Mouse (Mus musculus) MEL (cell line): ENCODE measurements around the gene Tanc1. TPM values are rescaled to one million over a fixed set of nuclear protein-coding genes. Genes with fewer than 3 reads are reported as not detected.

Source experiments
- DNase-seq: peaks from one replicate; pipeline ENCODE4 v3.0.0; 2011; ENCODE audit warnings: low read depth, low spot score
- H3K27ac ChIP-seq: 2 replicates; pipeline ENCODE4 v1.5.1; 2012; ENCODE audit warnings: low read depth, mild to moderate bottlenecking, control low read depth, low read length, moderate library complexity; ENCODE audit not compliant: control insufficient read depth
- H3K27me3 ChIP-seq, 2 experiments: fragments of 150-350 bp in 1 of 2; sonication (generic) in 1 of 2; 2 replicates each; pipeline ENCODE4 v1.6.1; 2012; ENCODE audit warnings: low read length in 2 of 2, mild to moderate bottlenecking in 2 of 2, improper control_type of control experiment in 1 of 2, moderate library complexity in 1 of 2; ENCODE audit not compliant: insufficient read depth in 2 of 2, control insufficient read depth in 1 of 2
- H3K36me3 ChIP-seq, 2 experiments: 2 replicates each; pipeline ENCODE4 v1.6.1; 2012 to 2014; ENCODE audit warnings: low read length in 2 of 2, improper control_type of control experiment in 1 of 2, inconsistent platforms in 1 of 2, mild to moderate bottlenecking in 1 of 2; ENCODE audit not compliant: insufficient read depth in 2 of 2, control insufficient read depth in 1 of 2
- H3K4me1 ChIP-seq, 2 experiments: fragments of 150-350 bp in 1 of 2; sonication (generic) in 1 of 2; 2 replicates each; pipeline ENCODE4 v1.6.1; 2012; ENCODE audit warnings: low read length in 2 of 2, improper control_type of control experiment in 1 of 2, mild to moderate bottlenecking in 1 of 2; ENCODE audit not compliant: insufficient read depth in 2 of 2, control insufficient read depth in 1 of 2
- H3K4me3 ChIP-seq, 2 experiments: fragments of 150-350 bp in 1 of 2; sonication (generic) in 1 of 2; 2 replicates each; pipeline ENCODE4 v1.5.1; 2012; ENCODE audit warnings: low read depth in 2 of 2, low read length in 2 of 2, mild to moderate bottlenecking in 2 of 2, moderate library complexity in 2 of 2, control low read depth in 1 of 2, improper control_type of control experiment in 1 of 2; ENCODE audit not compliant: control insufficient read depth in 1 of 2, insufficient read depth in 1 of 2
- H3K79me2 ChIP-seq: 2 replicates; pipeline ENCODE4 v1.6.1; 2012; ENCODE audit warnings: mild to moderate bottlenecking, low read length, moderate library complexity; ENCODE audit not compliant: control insufficient read depth, poor library complexity, insufficient read depth
- H3K9ac ChIP-seq: 2 replicates; pipeline ENCODE4 v1.6.1; 2012; ENCODE audit warnings: low read depth, mild to moderate bottlenecking, control low read depth, low read length, moderate library complexity; ENCODE audit not compliant: control insufficient read depth, poor library complexity, severe bottlenecking
- H3K9me3 ChIP-seq: fragments of 150-350 bp; sonication (generic); replicated peaks from 2 replicates; pipeline ENCODE4 v1.6.1; 2012; ENCODE audit warnings: mild to moderate bottlenecking, low read length, improper control_type of control experiment, moderate library complexity; ENCODE audit not compliant: insufficient read depth
- CHD2 ChIP-seq: IDR thresholded peaks from 2 replicates; pipeline ENCODE4 v1.6.1; 2011; ENCODE audit warnings: low read length, improper control_type of control experiment
- E2F4 ChIP-seq: IDR thresholded peaks from 2 replicates; pipeline ENCODE4 v1.6.1; 2011; ENCODE audit warnings: low read depth, low read length, improper control_type of control experiment, borderline replicate concordance
- EP300 ChIP-seq, 2 experiments: IDR thresholded peaks; 2 replicates each; pipeline ENCODE4 v1.6.1; 2011; ENCODE audit warnings: improper control_type of control experiment in 2 of 2, low read length in 2 of 2, low read depth in 1 of 2, mild to moderate bottlenecking in 1 of 2
- ETS1 ChIP-seq: IDR thresholded peaks from 2 replicates; pipeline ENCODE4 v1.6.1; 2012; ENCODE audit warnings: low read depth, mild to moderate bottlenecking, inconsistent platforms, low read length, improper control_type of control experiment, moderate library complexity
- GABPA ChIP-seq: IDR thresholded peaks from 2 replicates; pipeline ENCODE4 v1.6.1; 2012; ENCODE audit warnings: low read depth, mild to moderate bottlenecking, inconsistent platforms, low read length, improper control_type of control experiment, moderate library complexity
- JUND ChIP-seq: IDR thresholded peaks from 2 replicates; pipeline ENCODE4 v1.6.1; 2011; ENCODE audit warnings: low read depth, mild to moderate bottlenecking, improper control_type of control experiment, low read length
- KAT2A ChIP-seq: conservative IDR thresholded peaks from 2 replicates; pipeline ENCODE4 v1.6.1; 2012; ENCODE audit warnings: low read depth, low read length, improper control_type of control experiment, inconsistent platforms
- MAFK ChIP-seq: IDR thresholded peaks from 2 replicates; pipeline ENCODE4 v1.6.1; 2011; ENCODE audit warnings: low read depth, mild to moderate bottlenecking, low read length, improper control_type of control experiment, borderline replicate concordance
- MAX ChIP-seq: IDR thresholded peaks from 2 replicates; pipeline ENCODE4 v1.6.1; 2011; ENCODE audit warnings: low read length, improper control_type of control experiment
- MEF2A ChIP-seq: IDR thresholded peaks from 2 replicates; pipeline ENCODE4 v1.6.1; 2014; ENCODE audit warnings: low read depth, mild to moderate bottlenecking, inconsistent platforms, low read length, improper control_type of control experiment; ENCODE audit not compliant: poor library complexity, insufficient replicate concordance, severe bottlenecking; ENCODE audit errors: extremely low read depth
- MXI1 ChIP-seq: IDR thresholded peaks from 2 replicates; pipeline ENCODE4 v1.6.1; 2011; ENCODE audit warnings: mild to moderate bottlenecking, low read depth, low read length, improper control_type of control experiment
- MYB ChIP-seq: IDR thresholded peaks from 2 replicates; pipeline ENCODE4 v1.6.1; 2011; ENCODE audit warnings: mild to moderate bottlenecking, low read depth, low read length, improper control_type of control experiment
- NELFE ChIP-seq: IDR thresholded peaks from 2 replicates; pipeline ENCODE4 v1.6.1; 2011; ENCODE audit warnings: low read depth, low read length, improper control_type of control experiment
- NRF1 ChIP-seq: IDR thresholded peaks from 2 replicates; pipeline ENCODE4 v1.6.1; 2014; ENCODE audit warnings: low read depth, mild to moderate bottlenecking, inconsistent platforms, low read length, improper control_type of control experiment, moderate library complexity; ENCODE audit not compliant: poor library complexity, insufficient read depth, severe bottlenecking
- POLR2A ChIP-seq, 2 experiments: IDR thresholded peaks; 2 replicates each; pipeline ENCODE4 v1.6.1; 2011 to 2012; ENCODE audit warnings: low read length in 2 of 2, mild to moderate bottlenecking in 2 of 2, control low read depth in 1 of 2, improper control_type of control experiment in 1 of 2, low read depth in 1 of 2, moderate library complexity in 1 of 2; ENCODE audit not compliant: control insufficient read depth in 1 of 2, insufficient read depth in 1 of 2, poor library complexity in 1 of 2
- POLR2AphosphoS2 ChIP-seq: IDR thresholded peaks from 2 replicates; pipeline ENCODE4 v1.6.1; 2011; ENCODE audit warnings: low read length, improper control_type of control experiment
- POLR2AphosphoS5 ChIP-seq: IDR thresholded peaks from 2 replicates; pipeline ENCODE4 v1.6.1; 2012; ENCODE audit warnings: low read depth, borderline replicate concordance, mild to moderate bottlenecking, inconsistent platforms, low read length, moderate library complexity, mixed read lengths
- RCOR1 ChIP-seq: IDR thresholded peaks from 2 replicates; pipeline ENCODE4 v1.6.1; 2012; ENCODE audit warnings: low read depth, mild to moderate bottlenecking, inconsistent platforms, low read length, improper control_type of control experiment
- TAL1 ChIP-seq: IDR thresholded peaks from 2 replicates; pipeline ENCODE4 v1.6.1; 2012; ENCODE audit warnings: mild to moderate bottlenecking, inconsistent platforms, low read length, moderate library complexity, mixed read lengths
- TBP ChIP-seq: IDR thresholded peaks from 2 replicates; pipeline ENCODE4 v1.8.0; 2011; ENCODE audit warnings: low read depth, low read length, improper control_type of control experiment
- TCF12 ChIP-seq: IDR thresholded peaks from 2 replicates; pipeline ENCODE4 v1.6.1; 2014; ENCODE audit warnings: low read depth, mild to moderate bottlenecking, inconsistent platforms, low read length, improper control_type of control experiment, moderate library complexity
- ZC3H11A ChIP-seq: IDR thresholded peaks from 2 replicates; pipeline ENCODE4 v1.6.1; 2012; ENCODE audit warnings: low read depth, mild to moderate bottlenecking, inconsistent platforms, low read length, improper control_type of control experiment
- ZKSCAN1 ChIP-seq: IDR thresholded peaks from 2 replicates; pipeline ENCODE4 v1.6.1; 2012; ENCODE audit warnings: low read depth, mild to moderate bottlenecking, inconsistent platforms, low read length, improper control_type of control experiment, moderate library complexity
- ZNF384 ChIP-seq: IDR thresholded peaks from 2 replicates; pipeline ENCODE4 v1.6.1; 2012; ENCODE audit warnings: low read depth, mild to moderate bottlenecking, inconsistent platforms, low read length, improper control_type of control experiment
- polyA plus RNA-seq, 2 experiments: library from polyadenylated mRNA; stranded (reverse) in 1 of 2; unstranded in 1 of 2; fragments of >175 nt in 1 of 2; fragments of >200 nt in 1 of 2; gene quantifications; 2 replicates each; pipeline versions ENCODE4 v1.2.1 to v1.2.4; 2012; ENCODE audit warnings: low replicate concordance in 2 of 2, low read depth in 1 of 2; ENCODE audit not compliant: insufficient read length in 2 of 2, insufficient read depth in 1 of 2, missing spikeins in 1 of 2
- total RNA-seq: library from RNA; depleted of rRNA; stranded (reverse); fragments of 300-350 nt; gene quantifications from 2 replicates; pipeline ENCODE4 v1.2.3, GENCODE M21; 2012

Gene Tanc1
- total and polyA plus RNA-seq, 3 experiments, result 0.54 to 0.78 TPM; not detected in 1

- Histone ChIP-seq H3K4me1 (no peaks in the 10 kb centered on the region), H3K27ac (no peak overlapping the region), H3K9me3 (no peaks in the 10 kb centered on the region), H3K27me3 (no peaks in the 10 kb centered on the region), H3K79me2 (no peaks in the 10 kb centered on the region), H3K9ac (no peak overlapping the region)
- TF ChIP-seq E2F4 (no peak), ETS1 (no peak), RCOR1 (no peak), KAT2A (no peak), JUND (no peak), EP300 (IDR thresholded peaks at IDR 0.05; ENCODE audit: low read depth in 1 of 2, low read length in 2 of 2) (no peak), MAX (no peak), NRF1 (no peak), ZC3H11A (no peak), POLR2A (IDR thresholded peaks at IDR 0.05; ENCODE audit: control insufficient read depth in 1 of 2, insufficient read depth in 1 of 2, low read depth in 1 of 2, low read length in 2 of 2, poor library complexity in 1 of 2) (no peak), TBP (no peak), ZKSCAN1 (no peak), POLR2AphosphoS5 (no peak), TAL1 (no peak), GABPA (no peak), TCF12 (no peak), NELFE (no peak), ZNF384 (no peak), POLR2AphosphoS2 (no peak)
- TF ChIP-seq, all 39 proteins: peak for 0
- no peak for DNase-seq
- Histone ChIP-seq H3K4me3 (no peak overlapping the region), H3K36me3 (no peaks in the 10 kb centered on the region)
Measured at GRCm38 (mm10) chr2:59719831-59720230, 108.0 kb downstream of the Tanc1 start.

- no peaks in the 10 kb centered on the region for H3K36me3 ChIP-seq
Measured at GRCm38 (mm10) chr2:59721119-59721518, 109.3 kb downstream of the Tanc1 start.

More at GRCm38 (mm10) chr2:59721119-59721518, 109.3 kb downstream of the Tanc1 start:
- H3K27me3 ChIP-seq, result no peaks in the 10 kb centered on the region
- TF ChIP-seq RCOR1, result no peak
- TF ChIP-seq MYB, result no peak
- TF ChIP-seq MAFK, result no peak
- no peak for TF ChIP-seq POLR2AphosphoS2
- TF ChIP-seq POLR2A (IDR thresholded peaks at IDR 0.05; ENCODE audit: control insufficient read depth in 1 of 2, insufficient read depth in 1 of 2, low read depth in 1 of 2, low read length in 2 of 2, poor library complexity in 1 of 2), result no peak
- no peak for TF ChIP-seq ZC3H11A
- no peak for TF ChIP-seq CHD2
- TF ChIP-seq MEF2A, result no peak
- no peak for TF ChIP-seq POLR2AphosphoS5
- TF ChIP-seq NELFE, result no peak
- TF ChIP-seq MXI1, result no peak
- no peaks in the 10 kb centered on the region for H3K79me2 ChIP-seq
- no peaks in the 10 kb centered on the region for H3K9me3 ChIP-seq
- H3K9ac ChIP-seq, result no peak overlapping the region
- H3K27ac ChIP-seq, result no peak overlapping the region
- DNase-seq, result no peak
- H3K4me3 ChIP-seq, result no peak overlapping the region
- H3K4me1 ChIP-seq, result no peaks in the 10 kb centered on the region
